Mouse (Mus musculus): ENCODE results near the gene Myom1. TPM values are rescaled to one million over a fixed set of nuclear protein-coding genes. Genes with fewer than 3 reads are reported as not detected.

Gene Myom1
- polyA plus RNA-seq, 1 experiment from 2014 or later = 185 TPM

GRCm38 (mm10) chr17:71171161-71171560, 168.7 kb downstream of the Myom1 start:
- H3K4me3 ChIP-seq = no peak overlapping the region
- H3K27ac ChIP-seq = no peak overlapping the region
- no peak overlapping the region for H3K4me2 ChIP-seq
- no peak overlapping the region for H3K9ac ChIP-seq
- no peaks in the 10 kb centered on the region for H3K27me3 ChIP-seq
- ATAC-seq (replicated peaks; ENCODE audit: insufficient number of reproducible peaks, insufficient read depth, low FRiP score, low read depth) = no peak
- H3K9me3 ChIP-seq (replicated peaks) = no peaks in the 10 kb centered on the region
- peaks cover 10% of the 10 kb centered on the region; the same call in 1 of the 2 replicates for H3K4me1 ChIP-seq (replicated peaks)
- no peaks in the 10 kb centered on the region for H3K36me3 ChIP-seq
- WGBS = 69% methylated on average over 4 of the region's 4 CpGs

Other genes with a start within 250 kb of the Myom1 start
- 19.6 and 28.1 TPM in 2 replicates for gene Tgif1, start 149.1 kb upstream of the Myom1 start, polyA plus RNA-seq (2015; fragmentation: Nextera tagmentation; extraction: Ambion mirVana)
- gene Myl12a, start 245 bp downstream of the Myom1 start, polyA plus RNA-seq (2015; fragmentation: Nextera tagmentation; extraction: Ambion mirVana) = 619 and 705 TPM in 2 replicates
- gene Lpin2, start 179.9 kb downstream of the Myom1 start, polyA plus RNA-seq (2015; fragmentation: Nextera tagmentation; extraction: Ambion mirVana) = 12.3 and 15.8 TPM in 2 replicates

Measured in heart, embryonic 15.5 days (tissue).